ENCODE assay signal across 16 mouse cellular contexts in genomic region chr3:135905729-135906128, GRCm38 (mm10).
"Had no signal": no experiment of that assay in that cellular context is flagged by ENCODE, and none has a peak within 500 bp of the region (broad histone marks: within the 10 kb centered on the region; RNA-seq: fewer than 3 reads in every experiment).

No protein-coding gene starts in this region.

- H3K36me3 ChIP-seq: liver, embryonic 15.5 days; midbrain, embryonic 10.5 days; midbrain, embryonic 12.5 days; neural tube, embryonic 12.5 days; stomach, embryonic 15.5 days had no signal

- H3K9ac ChIP-seq: liver, embryonic 15.5 days; lung, embryonic 14.5 days; midbrain, embryonic 12.5 days; neural tube, embryonic 12.5 days; stomach, embryonic 15.5 days had no signal

- H3K27ac ChIP-seq: liver, embryonic 15.5 days; midbrain, embryonic 10.5 days; midbrain, embryonic 12.5 days; neural tube, embryonic 12.5 days; stomach, embryonic 15.5 days; stomach, postnatal 0 days had no signal

- H3K27me3 ChIP-seq: liver, embryonic 15.5 days; midbrain, embryonic 12.5 days; neural tube, embryonic 12.5 days; stomach, embryonic 15.5 days had no signal

- H3K9me3 ChIP-seq: liver, embryonic 15.5 days; midbrain, embryonic 10.5 days; midbrain, embryonic 12.5 days; neural tube, embryonic 12.5 days; stomach, embryonic 15.5 days had no signal

- H3K4me1 ChIP-seq: liver, embryonic 15.5 days; midbrain, embryonic 10.5 days; midbrain, embryonic 12.5 days; neural tube, embryonic 12.5 days; stomach, embryonic 15.5 days had no signal

- H3K4me2 ChIP-seq: liver, embryonic 15.5 days; lung, embryonic 14.5 days; midbrain, embryonic 12.5 days; neural tube, embryonic 12.5 days; stomach, embryonic 15.5 days had no signal

- ATAC-seq: midbrain, embryonic 16.5 days had no signal

- DNase-seq: lung, adult 18-20 months; lung, postnatal 10 days; lung, postnatal 4 days; midbrain, embryonic 14.5 days; right cerebral cortex, postnatal 14 days; thymus, adult 2 months; thymus, postnatal 25 days; thymus, postnatal 4 days had no signal

- H3K4me3 ChIP-seq: liver, embryonic 15.5 days; midbrain, embryonic 10.5 days; midbrain, embryonic 12.5 days; neural tube, embryonic 12.5 days; stomach, embryonic 15.5 days had no signal
